Mouse (Mus musculus): Measurements from ENCODE around the gene Pom121l2.

The Pom121l2 gene

GRCm38 (mm10) chr13:21980981-21981802 lies at the start of gene Pom121l2:
Gene Pom121l2 (plus strand): TSS chr13:21981194.
- no peak for DNase-seq

- no peak for DNase-seq
Observed at GRCm38 (mm10) chr13:21931740-21932139, 49.3 kb upstream of the Pom121l2 start.

GRCm38 (mm10) chr13:21933626-21934548 lies 47.1 kb upstream of the Pom121l2 start:
- DNase-seq = no peak

- peak; percentile 13 to 43 for DNase-seq
Observed at GRCm38 (mm10) chr13:21934982-21935791, 45.8 kb upstream of the Pom121l2 start.

GRCm38 (mm10) chr13:21935833-21936232 lies 45.2 kb upstream of the Pom121l2 start:
- no peak for DNase-seq

- DNase-seq = no peak
Observed at GRCm38 (mm10) chr13:21936968-21937367, 44.0 kb upstream of the Pom121l2 start.

GRCm38 (mm10) chr13:21940213-21940612 lies 40.8 kb upstream of the Pom121l2 start:
- DNase-seq = peak; percentile 87 to 94

GRCm38 (mm10) chr13:21940811-21941321 lies 40.1 kb upstream of the Pom121l2 start:
- peak; percentile 72 to 91 for DNase-seq

- no peak for DNase-seq
Observed at GRCm38 (mm10) chr13:21943644-21944043, 37.4 kb upstream of the Pom121l2 start.

- DNase-seq = no peak
Observed at GRCm38 (mm10) chr13:21944592-21944925, 36.4 kb upstream of the Pom121l2 start.

GRCm38 (mm10) chr13:21944926-21945740 lies 35.9 kb upstream of the Pom121l2 start, which contains the start of gene Zfp184:
Gene Zfp184 (plus strand): TSS chr13:21945094.
- DNase-seq = peak; percentile 87 to 90

- no peak for DNase-seq
Observed at GRCm38 (mm10) chr13:21969269-21969668, 11.7 kb upstream of the Pom121l2 start.

GRCm38 (mm10) chr13:21969816-21970215 lies 11.2 kb upstream of the Pom121l2 start:
- DNase-seq = no peak

- DNase-seq = no peak
Observed at GRCm38 (mm10) chr13:21971641-21972040, 9.4 kb upstream of the Pom121l2 start.

GRCm38 (mm10) chr13:21974221-21974725 lies 6.7 kb upstream of the Pom121l2 start:
- peak; percentile 85 to 90 for DNase-seq

GRCm38 (mm10) chr13:21974726-21975473 lies 6.1 kb upstream of the Pom121l2 start:
- peak; percentile 57 to 79 for DNase-seq

- DNase-seq = no peak
Observed at GRCm38 (mm10) chr13:21981803-21982193, 804 bp downstream of the Pom121l2 start.

GRCm38 (mm10) chr13:21984486-21984885 lies 3.5 kb downstream of the Pom121l2 start:
- DNase-seq = no peak

GRCm38 (mm10) chr13:21992550-21992949 lies 11.6 kb downstream of the Pom121l2 start:
- no peak for DNase-seq

- DNase-seq = no peak
Observed at GRCm38 (mm10) chr13:21993957-21994738, 13.2 kb downstream of the Pom121l2 start.
